ENCODE assay signal across 8 mouse cellular contexts in the genomic region with DNA sequence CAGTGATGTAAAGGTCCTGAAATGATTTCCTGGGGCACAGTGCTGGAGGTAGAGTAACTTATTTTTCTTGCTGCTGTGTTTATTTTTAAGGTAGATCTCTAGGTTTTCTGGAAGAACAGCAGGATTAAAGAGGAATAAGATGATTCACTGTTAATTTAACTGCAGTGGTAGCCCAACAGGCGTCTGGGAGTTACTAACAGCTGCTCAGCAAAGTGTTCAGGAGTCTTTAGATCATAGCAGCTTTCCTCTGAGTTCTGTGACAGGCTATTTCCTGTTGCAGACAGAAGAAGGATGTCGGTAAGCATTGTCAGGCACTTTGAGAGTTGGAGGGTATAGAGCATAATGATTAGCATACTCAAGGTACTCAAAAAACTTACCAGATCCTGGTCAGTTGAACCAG. TPM values are rescaled to one million over a fixed set of nuclear protein-coding genes. Genes with fewer than 3 reads are reported as not detected.
DNase-seq lines count a peak whose midpoint lies in the region; ATAC-seq and TF ChIP-seq lines count a peak whose summit lies in the region.

No protein-coding gene starts in this region.

- ATAC-seq in heart, embryonic 11.5 days (replicated peaks; ENCODE audit: insufficient number of reproducible peaks, low FRiP score, low TSS enrichment): no peak
- ATAC-seq in hindbrain, embryonic 11.5 days (ENCODE audit: low FRiP score): no peak

- no peaks in the 10 kb centered on the region for H3K36me3 ChIP-seq in heart, embryonic 11.5 days (ENCODE audit: control insufficient read depth, insufficient read depth, low read length)
- H3K36me3 ChIP-seq in hindbrain, embryonic 11.5 days (ENCODE audit: control insufficient read depth, insufficient read depth, low read length): no peaks in the 10 kb centered on the region

- H3K4me1 ChIP-seq in heart, embryonic 11.5 days (ENCODE audit: control insufficient read depth, insufficient read depth, low read length): peaks cover 11% of the 10 kb centered on the region
- H3K4me1 ChIP-seq in hindbrain, embryonic 11.5 days (replicated peaks; ENCODE audit: control insufficient read depth, insufficient read depth, low read length): no peaks in the 10 kb centered on the region

- WGBS in heart, embryonic 11.5 days (ENCODE audit: insufficient replicate concordance): 1% methylated on average over 2 of the region's 2 CpGs
- 5% methylated on average over 2 of the region's 2 CpGs for WGBS in hindbrain, embryonic 11.5 days

- intact Hi-C loops in heart, postnatal 36 days (cut with DNase I): loop anchor here (1.0 to 5.0 kb wide), 5 partner anchors 43 to 127 kb away; no protein-coding TSS in a partner anchor

- no peaks in the 10 kb centered on the region for H3K27me3 ChIP-seq in heart, embryonic 11.5 days (ENCODE audit: control insufficient read depth, insufficient read depth, low read length)
- H3K27me3 ChIP-seq in hindbrain, embryonic 11.5 days (ENCODE audit: control insufficient read depth, insufficient read depth, low read length): no peaks in the 10 kb centered on the region

- H3K27ac ChIP-seq in heart, embryonic 11.5 days (ENCODE audit: low read depth, low read length): no peak overlapping the region
- no peak overlapping the region for H3K27ac ChIP-seq in hindbrain, embryonic 11.5 days (ENCODE audit: low read depth, low read length)

- peak overlapping the region; percentile 94 for H3K9ac ChIP-seq in heart, embryonic 11.5 days (ENCODE audit: low read depth, low read length)
- peak overlapping the region; percentile 87 for H3K9ac ChIP-seq in hindbrain, embryonic 11.5 days (ENCODE audit: low read depth, low read length)

- DNase-seq in heart, postnatal 36 days: no peak
- peak; percentile 33 for DNase-seq in brain, embryonic 14.5 days (ENCODE audit: low read depth)
- DNase-seq in hindbrain, embryonic 11.5 days (ENCODE audit: low spot score): no peak
- DNase-seq in lung, postnatal 10 days: peak; percentile 20
- peak; percentile 32 for DNase-seq in thymus, postnatal 4 days
- no peak for DNase-seq in layer of hippocampus, adult 8-10 months (ENCODE audit: low spot score in 2 of 2)
- no peak for DNase-seq in urinary bladder, postnatal 14 days (ENCODE audit: low spot score)

- no peak for TF ChIP-seq CTCF in brain, embryonic 14.5 days (IDR thresholded peaks at IDR 0.05; ENCODE audit: borderline replicate concordance, extremely low read depth, insufficient read depth, insufficient read length)

- peak overlapping the region; percentile 77 for H3K4me2 ChIP-seq in heart, embryonic 11.5 days
- peak overlapping the region; percentile 75 for H3K4me2 ChIP-seq in hindbrain, embryonic 11.5 days (replicated peaks; ENCODE audit: low read depth, low read length)

- no peak for TF ChIP-seq POLR2A in brain, embryonic 14.5 days (IDR thresholded peaks at IDR 0.05; ENCODE audit: borderline replicate concordance, extremely low read depth, insufficient read depth, insufficient read length, poor library complexity, severe bottlenecking)

- peak overlapping the region; percentile 92 for H3K4me3 ChIP-seq in heart, embryonic 11.5 days (ENCODE audit: low read depth, low read length)
- peak overlapping the region; percentile 78 for H3K4me3 ChIP-seq in hindbrain, embryonic 11.5 days (ENCODE audit: low read depth, low read length)

- no peaks in the 10 kb centered on the region for H3K9me3 ChIP-seq in heart, embryonic 11.5 days (replicated peaks; ENCODE audit: control insufficient read depth, low read length)
- no peaks in the 10 kb centered on the region for H3K9me3 ChIP-seq in hindbrain, embryonic 11.5 days (ENCODE audit: control insufficient read depth, low read length)

RNA-seq across cellular contexts. Expression of a gene that starts 1.5 kb away (rescaled TPM):
- 9.9 and 16.1 TPM in 2 replicates for polyA plus RNA-seq in heart, embryonic 11.5 days (2014; fragmentation: Nextera tagmentation; extraction: Ambion mirVana)
- 10 to 100 TPM; 14.0 to 17.0 TPM for total RNA-seq in heart, postnatal 36 days (2021)
- polyA plus RNA-seq in brain, embryonic 14.5 days (2012; rRNA removed): 15.3 and 22.9 TPM in 2 replicates
- polyA plus RNA-seq in hindbrain, embryonic 11.5 days (2014; fragmentation: Nextera tagmentation; extraction: Ambion mirVana): 18.5 and 26.8 TPM in 2 replicates
- 100 to 1,000 TPM; 129 to 184 (median 146) TPM for total RNA-seq in layer of hippocampus, adult 8-10 months (2022)

Comparison
In these comparisons a context has a peak if more than half of its experiments do, and no peak if none do; other contexts are left out.
1. DNase-seq: peak in brain, embryonic 14.5 days (single experiment), lung, postnatal 10 days (single experiment) and thymus, postnatal 4 days (single experiment); none in heart, postnatal 36 days (0 of 2), hindbrain, embryonic 11.5 days (single experiment), layer of hippocampus, adult 8-10 months (0 of 2) and urinary bladder, postnatal 14 days (single experiment).